Mouse (Mus musculus): ENCODE data around the gene Ranbp10. TPM values are rescaled to one million over a fixed set of nuclear protein-coding genes. Genes with fewer than 3 reads are reported as not detected.
A peak's percentile ranks its signal among the peaks of the same experiment; 100 is the strongest.

The Ranbp10 gene
- polyA plus RNA-seq, 1 experiment = 11.1 TPM

DNA sequence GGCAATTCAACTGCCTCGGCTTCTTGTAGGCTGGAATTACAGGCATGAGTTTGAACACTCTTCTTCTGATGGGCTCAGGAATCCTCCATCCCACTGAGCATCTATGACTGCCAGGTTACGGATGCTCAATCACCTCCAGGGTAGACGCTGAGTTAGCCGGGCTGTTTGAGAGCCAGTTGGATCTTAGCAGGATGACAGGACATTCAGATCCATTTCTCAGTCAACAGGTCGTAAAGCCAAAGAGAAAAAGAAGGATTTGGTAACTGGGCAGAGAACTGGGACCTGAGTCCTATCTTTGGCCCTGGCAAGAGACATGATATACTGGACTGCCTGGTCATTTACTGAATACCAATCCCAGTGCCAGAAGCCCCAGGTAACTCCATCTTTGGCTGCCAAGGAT is 87.9 kb downstream of the Ranbp10 start:
- no peak overlapping the region for H3K4me3 ChIP-seq (replicated peaks)
- no peaks in the 10 kb centered on the region for H3K27me3 ChIP-seq (replicated peaks)
- TF ChIP-seq GATA1 (IDR thresholded peaks at IDR 0.05; ENCODE audit: borderline replicate concordance, low read length) (no peak), FLI1 (IDR thresholded peaks at IDR 0.05; ENCODE audit: low read length) (no peak)
- peaks cover 49% of the 10 kb centered on the region for H3K4me1 ChIP-seq
- H3K9me3 ChIP-seq = no peaks in the 10 kb centered on the region
- H3K36me3 ChIP-seq (replicated peaks; ENCODE audit: low read length) = peaks cover 32% of the 10 kb centered on the region

DNA sequence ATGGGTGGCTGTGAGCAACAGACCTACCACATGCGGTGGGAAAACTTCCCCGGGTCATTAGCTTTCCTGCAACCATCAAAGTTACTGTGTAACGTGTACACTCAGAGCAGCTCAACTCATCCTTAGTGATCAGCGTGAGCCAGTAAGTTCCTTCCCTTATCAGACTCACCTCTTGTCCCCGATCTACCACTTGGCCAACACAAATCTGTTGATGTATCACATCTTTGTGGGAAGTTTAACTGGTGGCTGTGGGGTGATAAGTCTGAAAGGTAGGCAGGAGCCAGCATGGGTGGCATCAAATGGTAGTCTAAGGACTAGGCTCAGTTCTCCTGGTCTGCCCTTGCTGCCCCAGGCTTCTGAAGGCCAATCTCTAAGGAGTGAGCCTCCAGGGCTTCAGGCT is 95.0 kb downstream of the Ranbp10 start:
- no peaks in the 10 kb centered on the region for H3K9me3 ChIP-seq
- H3K36me3 ChIP-seq (replicated peaks; ENCODE audit: low read length) = peaks cover 42% of the 10 kb centered on the region
- H3K4me1 ChIP-seq = peaks cover 75% of the 10 kb centered on the region
- H3K27me3 ChIP-seq (replicated peaks) = no peaks in the 10 kb centered on the region
- TF ChIP-seq FLI1 (IDR thresholded peaks at IDR 0.05; ENCODE audit: low read length) (no peak), GATA1 (IDR thresholded peaks at IDR 0.05; ENCODE audit: borderline replicate concordance, low read length) (no peak)
- H3K4me3 ChIP-seq (replicated peaks) = no peak overlapping the region

DNA sequence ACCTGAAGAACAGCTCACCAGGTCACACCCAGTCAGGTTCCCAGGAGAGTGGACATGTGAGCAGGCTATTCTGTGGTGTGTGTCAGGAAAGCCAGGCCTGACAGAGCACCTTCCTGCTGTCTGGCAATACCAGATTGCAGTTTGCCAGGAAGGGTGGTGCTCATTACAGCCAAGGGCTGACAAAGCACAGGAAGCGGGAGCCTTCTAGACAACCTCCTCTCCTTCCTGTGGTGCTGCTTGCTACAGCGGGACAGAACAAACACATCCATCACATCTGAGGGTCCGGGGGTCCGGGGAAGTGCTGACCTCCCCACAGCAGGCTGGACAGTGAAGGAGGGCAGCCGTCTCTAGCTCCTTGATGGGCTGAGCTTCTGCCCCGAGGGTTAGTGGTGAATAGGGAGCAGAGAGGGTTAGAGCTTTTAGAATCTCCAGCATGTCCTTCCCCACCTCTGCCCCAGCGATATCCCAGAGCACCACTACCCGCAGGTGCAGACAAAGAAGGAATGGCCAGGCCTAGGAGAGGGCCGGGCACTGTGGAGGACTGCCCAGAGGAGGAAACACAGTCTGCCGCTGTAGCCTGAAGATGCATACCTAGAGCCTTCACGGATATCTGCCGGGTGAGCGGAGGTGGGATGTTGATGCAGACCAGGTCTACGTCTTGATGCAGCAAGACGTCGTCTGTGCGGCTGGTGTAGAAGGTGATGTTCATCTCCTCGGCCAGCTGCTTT is 99.6 kb downstream of the Ranbp10 start:
- Histone ChIP-seq H3K27me3 (replicated peaks) (no peaks in the 10 kb centered on the region), H3K36me3 (replicated peaks; ENCODE audit: low read length) (peaks cover 68% of the 10 kb centered on the region), H3K4me1 (peaks cover 89% of the 10 kb centered on the region), H3K4me3 (replicated peaks) (peak overlapping the region; percentile 87), H3K9me3 (no peaks in the 10 kb centered on the region)
- TF ChIP-seq FLI1 (IDR thresholded peaks at IDR 0.05; ENCODE audit: low read length) (peak; percentile 83), GATA1 (IDR thresholded peaks at IDR 0.05; ENCODE audit: borderline replicate concordance, low read length) (peak; percentile 87; the same call in 1 of the 3 replicates)

DNA sequence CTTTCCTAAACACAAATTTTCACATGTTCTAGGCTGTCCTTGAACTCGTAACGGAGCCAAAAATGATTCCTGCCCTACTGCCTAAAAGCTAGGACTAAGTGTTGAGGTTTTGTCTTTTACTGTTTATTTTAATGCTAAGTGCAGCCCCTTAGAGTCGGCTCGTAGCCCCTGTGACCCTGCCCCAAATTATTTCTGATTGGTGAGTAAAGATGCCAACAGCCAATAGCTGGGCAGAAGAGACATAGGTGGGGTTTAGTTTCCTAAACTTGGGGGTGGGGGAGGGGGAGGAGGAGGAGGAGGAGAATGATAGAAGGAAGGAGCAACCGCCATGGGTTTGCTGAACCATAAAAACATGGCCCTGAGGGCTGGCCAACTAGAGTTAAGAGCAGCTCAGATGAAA is 101.4 kb downstream of the Ranbp10 start:
- no peaks in the 10 kb centered on the region for H3K9me3 ChIP-seq
- H3K4me1 ChIP-seq = peaks cover 79% of the 10 kb centered on the region
- TF ChIP-seq FLI1 (IDR thresholded peaks at IDR 0.05; ENCODE audit: low read length) = no peak
- TF ChIP-seq GATA1 (IDR thresholded peaks at IDR 0.05; ENCODE audit: borderline replicate concordance, low read length) = no peak
- no peaks in the 10 kb centered on the region for H3K27me3 ChIP-seq (replicated peaks)
- H3K36me3 ChIP-seq (replicated peaks; ENCODE audit: low read length) = peaks cover 65% of the 10 kb centered on the region
- H3K4me3 ChIP-seq (replicated peaks) = no peak overlapping the region

DNA sequence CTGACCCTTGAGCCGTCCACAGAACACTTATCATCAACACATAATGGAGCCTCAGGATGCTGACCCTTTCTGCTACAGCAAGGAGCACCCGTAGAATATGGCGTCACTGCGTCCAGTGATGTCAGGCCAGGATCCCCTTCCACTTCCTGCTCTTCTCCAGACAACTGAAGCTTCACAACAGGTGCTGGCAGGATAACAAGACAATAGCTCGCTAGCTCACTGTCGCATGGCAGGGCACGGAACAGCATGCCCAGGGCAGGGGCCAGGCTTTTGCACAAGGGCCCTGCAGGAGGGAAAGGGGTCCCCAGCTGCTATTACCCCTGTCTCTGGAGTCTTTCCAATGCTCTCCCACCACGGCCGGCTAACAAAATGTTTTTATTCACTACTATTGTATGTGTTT is 104.3 kb downstream of the Ranbp10 start:
- H3K27me3 ChIP-seq (replicated peaks) = no peaks in the 10 kb centered on the region
- H3K36me3 ChIP-seq (replicated peaks; ENCODE audit: low read length) = peaks cover 74% of the 10 kb centered on the region
- H3K9me3 ChIP-seq = no peaks in the 10 kb centered on the region
- H3K4me3 ChIP-seq (replicated peaks) = no peak overlapping the region
- H3K4me1 ChIP-seq = peaks cover 68% of the 10 kb centered on the region
- TF ChIP-seq GATA1 (IDR thresholded peaks at IDR 0.05; ENCODE audit: borderline replicate concordance, low read length) = no peak
- TF ChIP-seq FLI1 (IDR thresholded peaks at IDR 0.05; ENCODE audit: low read length) = no peak

DNA sequence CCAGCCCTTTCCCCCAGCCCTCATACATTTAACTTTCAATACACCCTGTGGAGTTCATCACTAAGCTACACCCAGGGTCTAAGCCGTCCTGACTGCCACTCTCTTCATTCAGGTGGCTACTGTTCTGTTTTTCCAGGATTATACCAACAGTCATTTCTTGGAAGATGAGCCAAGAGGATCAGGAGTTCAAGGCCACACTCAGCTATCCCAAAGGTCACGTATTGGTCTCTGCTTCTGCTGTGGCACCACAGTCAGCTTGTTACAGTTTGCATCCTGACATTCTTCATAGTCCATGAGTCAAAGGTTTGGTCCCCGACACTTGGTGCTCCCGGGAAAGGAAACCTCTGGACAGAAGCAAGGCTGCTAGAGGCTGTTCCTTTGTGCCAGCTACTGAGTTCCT is 107.5 kb downstream of the Ranbp10 start:
- no peak for TF ChIP-seq GATA1 (IDR thresholded peaks at IDR 0.05; ENCODE audit: borderline replicate concordance, low read length)
- TF ChIP-seq FLI1 (IDR thresholded peaks at IDR 0.05; ENCODE audit: low read length) = no peak
- no peaks in the 10 kb centered on the region for H3K9me3 ChIP-seq
- H3K4me3 ChIP-seq (replicated peaks) = no peak overlapping the region
- no peaks in the 10 kb centered on the region for H3K27me3 ChIP-seq (replicated peaks)
- H3K36me3 ChIP-seq (replicated peaks; ENCODE audit: low read length) = peaks cover 82% of the 10 kb centered on the region
- peaks cover 59% of the 10 kb centered on the region for H3K4me1 ChIP-seq

Other genes with a start within 250 kb of the Ranbp10 start
- gene Ripor1, start 222.1 kb downstream of the Ranbp10 start, polyA plus RNA-seq (2012; ENCODE audit: insufficient read depth, low replicate concordance) = 19.3 and 27.7 TPM in 2 replicates
- 18.1 and 68.4 TPM in 2 replicates for gene Ctcf, start 190.8 kb downstream of the Ranbp10 start, polyA plus RNA-seq (2012; ENCODE audit: insufficient read depth, low replicate concordance)
- not detected in 2 replicates for gene Agrp, start 190.0 kb downstream of the Ranbp10 start, polyA plus RNA-seq (2012; ENCODE audit: insufficient read depth, low replicate concordance)
- gene Carmil2, start 141.1 kb downstream of the Ranbp10 start, polyA plus RNA-seq (2012; ENCODE audit: insufficient read depth, low replicate concordance) = 22.9 and 31.4 TPM in 2 replicates
- 26.9 and 57.9 TPM in 2 replicates for gene Acd, start 126.2 kb downstream of the Ranbp10 start, polyA plus RNA-seq (2012; ENCODE audit: insufficient read depth, low replicate concordance)
- gene Pard6a, start 126.2 kb downstream of the Ranbp10 start, polyA plus RNA-seq (2012; ENCODE audit: insufficient read depth, low replicate concordance) = 7.8 and 19.1 TPM in 2 replicates
- gene 4933405L10Rik, start 119.7 kb downstream of the Ranbp10 start, polyA plus RNA-seq (2012; ENCODE audit: insufficient read depth, low replicate concordance) = not detected in 2 replicates
- gene Enkd1, start 119.1 kb downstream of the Ranbp10 start, polyA plus RNA-seq (2012; ENCODE audit: insufficient read depth, low replicate concordance) = 22.7 and 26.1 TPM in 2 replicates
- gene Gfod2, start 68.7 kb downstream of the Ranbp10 start, polyA plus RNA-seq (2012; ENCODE audit: insufficient read depth, low replicate concordance) = 3.0 and 9.7 TPM in 2 replicates
- not detected in 2 replicates for gene Tsnaxip1, start 381 bp upstream of the Ranbp10 start, polyA plus RNA-seq (2012; ENCODE audit: insufficient read depth, low replicate concordance)
- gene Cenpt, start 25.9 kb upstream of the Ranbp10 start, polyA plus RNA-seq (2012; ENCODE audit: insufficient read depth, low replicate concordance) = 22.5 and 23.5 TPM in 2 replicates
- 12.4 and 38.2 TPM in 2 replicates for gene Thap11, start 27.8 kb upstream of the Ranbp10 start, polyA plus RNA-seq (2012; ENCODE audit: insufficient read depth, low replicate concordance)
- 5.8 and 51.6 TPM in 2 replicates for gene Nutf2, start 33.2 kb upstream of the Ranbp10 start, polyA plus RNA-seq (2012; ENCODE audit: insufficient read depth, low replicate concordance)
- 8.0 and 13.1 TPM in 2 replicates for gene Edc4, start 53.5 kb upstream of the Ranbp10 start, polyA plus RNA-seq (2012; ENCODE audit: insufficient read depth, low replicate concordance)
- gene Nrn1l, start 66.2 kb upstream of the Ranbp10 start, polyA plus RNA-seq (2012; ENCODE audit: insufficient read depth, low replicate concordance) = 0.22 TPM in 1 of 2 replicates, not detected in the other
- gene Pskh1, start 73.1 kb upstream of the Ranbp10 start, polyA plus RNA-seq (2012; ENCODE audit: insufficient read depth, low replicate concordance) = 5.6 and 11.1 TPM in 2 replicates
- 0.39 TPM in 1 of 2 replicates, not detected in the other for gene Ctrl, start 106.5 kb upstream of the Ranbp10 start, polyA plus RNA-seq (2012; ENCODE audit: insufficient read depth, low replicate concordance)
- 63.8 and 341 TPM in 2 replicates for gene Psmb10, start 111.1 kb upstream of the Ranbp10 start, polyA plus RNA-seq (2012; ENCODE audit: insufficient read depth, low replicate concordance)
- 0.66 TPM in 1 of 2 replicates, not detected in the other for gene Lcat, start 116.0 kb upstream of the Ranbp10 start, polyA plus RNA-seq (2012; ENCODE audit: insufficient read depth, low replicate concordance)
- 4.5 and 6.7 TPM in 2 replicates for gene Slc12a4, start 138.7 kb upstream of the Ranbp10 start, polyA plus RNA-seq (2012; ENCODE audit: insufficient read depth, low replicate concordance)
- 0.46 TPM in 1 of 2 replicates, not detected in the other for gene Dpep3, start 152.1 kb upstream of the Ranbp10 start, polyA plus RNA-seq (2012; ENCODE audit: insufficient read depth, low replicate concordance)
- gene Dus2, start 164.0 kb upstream of the Ranbp10 start, polyA plus RNA-seq (2012; ENCODE audit: insufficient read depth, low replicate concordance) = 3.6 TPM in 1 of 2 replicates, not detected in the other
- gene Dpep2nb, start 178.6 kb upstream of the Ranbp10 start, polyA plus RNA-seq (2012; ENCODE audit: insufficient read depth, low replicate concordance) = not detected in 2 replicates
- 3.7 and 10.4 TPM in 2 replicates for gene Ddx28, start 184.5 kb upstream of the Ranbp10 start, polyA plus RNA-seq (2012; ENCODE audit: insufficient read depth, low replicate concordance)
- 1.7 and 3.2 TPM in 2 replicates for gene Nfatc3, start 231.5 kb upstream of the Ranbp10 start, polyA plus RNA-seq (2012; ENCODE audit: insufficient read depth, low replicate concordance)